Mouse (Mus musculus) left cerebral cortex, adult 8-10 months (tissue): ENCODE measurements around the gene Vps37c. TPM values are rescaled to one million over a fixed set of nuclear protein-coding genes. Genes with fewer than 3 reads are reported as not detected.

Source experiments
- DNase-seq, 2 experiments: peaks; one replicate each; pipeline ENCODE4 v3.0.0; 2022; ENCODE audit warnings: low spot score in 2 of 2
- total RNA-seq, 4 experiments: library from RNA; stranded (reverse); gene quantifications; 2 replicates each; pipeline ENCODE4 v1.2.4; 2022

The Vps37c gene
- total RNA-seq, 4 experiments from 2014 or later = 17.8 to 23.9 (median 20.9) TPM

- no peak for DNase-seq
These were observed 52.3 kb downstream of the Vps37c start for GRCm38 (mm10) chr19:10740641-10741440.

GRCm38 (mm10) chr19:10742145-10742544 lies 53.6 kb downstream of the Vps37c start:
- DNase-seq = no peak

GRCm38 (mm10) chr19:10742565-10742964 lies 54.0 kb downstream of the Vps37c start:
- no peak for DNase-seq

GRCm38 (mm10) chr19:10747182-10747581 lies 58.6 kb downstream of the Vps37c start:
- no peak for DNase-seq

GRCm38 (mm10) chr19:10747718-10748117 lies 59.2 kb downstream of the Vps37c start:
- DNase-seq = no peak

- no peak for DNase-seq
These were observed 60.0 kb downstream of the Vps37c start for GRCm38 (mm10) chr19:10748401-10749102.

- DNase-seq = no peak
These were observed 60.8 kb downstream of the Vps37c start for GRCm38 (mm10) chr19:10749295-10749694.

GRCm38 (mm10) chr19:10750161-10750560 lies 61.6 kb downstream of the Vps37c start:
- DNase-seq = no peak

GRCm38 (mm10) chr19:10751607-10752006 lies 63.1 kb downstream of the Vps37c start:
- DNase-seq = no peak

- DNase-seq = no peak
These were observed 63.6 kb downstream of the Vps37c start for GRCm38 (mm10) chr19:10752106-10752505.

GRCm38 (mm10) chr19:10752646-10753045 lies 64.1 kb downstream of the Vps37c start:
- DNase-seq = no peak

- no peak for DNase-seq
These were observed 68.6 kb downstream of the Vps37c start for GRCm38 (mm10) chr19:10757125-10757524.

- no peak for DNase-seq
These were observed 69.0 kb downstream of the Vps37c start for GRCm38 (mm10) chr19:10757526-10757925.

- no peak for DNase-seq
These were observed 70.2 kb downstream of the Vps37c start for GRCm38 (mm10) chr19:10758708-10759107.

GRCm38 (mm10) chr19:10759525-10759924 lies 71.0 kb downstream of the Vps37c start:
- no peak for DNase-seq

- no peak for DNase-seq
These were observed 71.7 kb downstream of the Vps37c start for GRCm38 (mm10) chr19:10759983-10760831.

- DNase-seq = no peak
These were observed 73.4 kb downstream of the Vps37c start for GRCm38 (mm10) chr19:10761794-10762415.

- no peak for DNase-seq
These were observed 73.9 kb downstream of the Vps37c start for GRCm38 (mm10) chr19:10762468-10762867.

GRCm38 (mm10) chr19:10763381-10764031 lies 75.0 kb downstream of the Vps37c start:
- DNase-seq = peak in 1 of 2 experiments; percentile 64
